Mouse (Mus musculus) intestine, embryonic 14.5 days (tissue): ENCODE measurements at regions not wholly inside any gene's neighbourhood (a gene's known extent, or its start where the extent isn't known, plus 50 kb on each side); places are given as distances from the start of the nearest gene placed in this dataset.

Experiments
- ATAC-seq: fragments of 200-750 bp; cut with Nextera tagmentation; replicated peaks from 2 replicates; pipeline ENCODE4 v1.8.0; 2017; ENCODE audit warnings: low read depth, moderate number of reproducible peaks, moderate TSS enrichment, moderate library complexity; ENCODE audit not compliant: low FRiP score, low TSS enrichment
- DNase-seq: peaks from one replicate; pipeline ENCODE4 v3.0.0-alpha.2; 2018; ENCODE audit warnings: low spot score
- H3K27ac ChIP-seq: fragments of 300-500 bp; sonication (generic); 2 replicates; pipeline ENCODE4 v1.5.1; 2014; ENCODE audit warnings: low read depth, mild to moderate bottlenecking, control low read depth
- H3K27me3 ChIP-seq: fragments of 300-500 bp; sonication (generic); replicated peaks from 2 replicates; pipeline ENCODE4 v1.6.1; 2014; ENCODE audit warnings: low read length, control low read depth; ENCODE audit not compliant: control insufficient read depth, insufficient read depth
- H3K36me3 ChIP-seq: fragments of 300-500 bp; sonication (generic); 2 replicates; pipeline ENCODE4 v1.6.1; 2014; ENCODE audit warnings: low read length, control low read depth; ENCODE audit not compliant: control insufficient read depth, insufficient read depth
- H3K4me1 ChIP-seq: fragments of 300-500 bp; sonication (generic); replicated peaks from 2 replicates; pipeline ENCODE4 v1.6.1; 2014; ENCODE audit warnings: low read length, control low read depth, mixed read lengths; ENCODE audit not compliant: control insufficient read depth, insufficient read depth
- H3K4me2 ChIP-seq: fragments of 300-500 bp; sonication (generic); 2 replicates; pipeline ENCODE4 v1.6.1; 2014; ENCODE audit warnings: low read length
- H3K4me3 ChIP-seq: fragments of 300-500 bp; sonication (generic); 2 replicates; pipeline ENCODE4 v1.5.1; 2014; ENCODE audit warnings: low read depth, low read length, control low read depth, mixed read lengths
- H3K9ac ChIP-seq: fragments of 300-500 bp; sonication (generic); 2 replicates; pipeline ENCODE4 v1.6.1; 2014; ENCODE audit warnings: mild to moderate bottlenecking, low read length
- H3K9me3 ChIP-seq: fragments of 300-500 bp; sonication (generic); 2 replicates; pipeline ENCODE4 v1.6.1; 2016; ENCODE audit warnings: low read length, control low read depth; ENCODE audit not compliant: control insufficient read depth
- WGBS: fragments of 180-500 bp; shearing (Covaris S2); extraction: QIAGEN DNeasy Blood & Tissue Kit; methylation state at CpG from one replicate; pipeline ENCODE4 v1.1.7; 2014; 5-methylcytosine and 5-hydroxymethylcytosine counted together

- no peak for ATAC-seq
- Histone ChIP-seq H3K36me3 (no peaks in the 10 kb centered on the region), H3K4me2 (no peak overlapping the region; the same call in 1 of the 2 replicates), H3K4me3 (no peak overlapping the region), H3K9ac (no peak overlapping the region), H3K27me3 (no peaks in the 10 kb centered on the region), H3K4me1 (no peaks in the 10 kb centered on the region), H3K9me3 (no peaks in the 10 kb centered on the region), H3K27ac (no peak overlapping the region)
- 69% methylated on average over 5 of the region's 5 CpGs for WGBS
- no peak for DNase-seq
Observed at GRCm38 (mm10) chr14:98891252-98891947, 102.7 kb downstream of the Rpl36a-ps1 start.

DNA sequence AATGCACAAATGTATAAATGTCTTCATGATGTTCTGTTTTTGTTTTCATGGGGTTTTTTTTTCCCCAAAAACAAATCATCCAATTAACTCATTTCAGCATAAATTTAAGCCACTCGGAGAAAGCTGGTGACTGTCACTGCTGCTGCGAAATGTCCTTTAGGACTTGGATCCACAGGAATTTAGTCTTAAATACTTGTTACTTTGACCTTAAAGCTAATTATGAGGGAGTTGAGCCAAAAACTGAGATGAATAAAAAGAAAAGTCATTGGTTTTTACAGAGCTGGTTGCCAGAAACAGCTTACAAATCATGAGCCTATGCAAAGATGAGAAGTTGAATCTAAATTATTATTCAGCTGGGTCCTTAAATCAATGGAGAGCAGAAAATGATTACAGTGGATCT lies 106.5 kb downstream of the Rpl36a-ps1 start:
- Histone ChIP-seq H3K9ac (no peak overlapping the region), H3K4me1 (no peaks in the 10 kb centered on the region), H3K36me3 (no peaks in the 10 kb centered on the region), H3K9me3 (no peaks in the 10 kb centered on the region), H3K27me3 (no peaks in the 10 kb centered on the region), H3K4me3 (no peak overlapping the region), H3K27ac (no peak overlapping the region), H3K4me2 (no peak overlapping the region)
- DNase-seq (no peak), ATAC-seq (no peak)
- 80% methylated on average over 2 of the region's 2 CpGs for WGBS

DNA sequence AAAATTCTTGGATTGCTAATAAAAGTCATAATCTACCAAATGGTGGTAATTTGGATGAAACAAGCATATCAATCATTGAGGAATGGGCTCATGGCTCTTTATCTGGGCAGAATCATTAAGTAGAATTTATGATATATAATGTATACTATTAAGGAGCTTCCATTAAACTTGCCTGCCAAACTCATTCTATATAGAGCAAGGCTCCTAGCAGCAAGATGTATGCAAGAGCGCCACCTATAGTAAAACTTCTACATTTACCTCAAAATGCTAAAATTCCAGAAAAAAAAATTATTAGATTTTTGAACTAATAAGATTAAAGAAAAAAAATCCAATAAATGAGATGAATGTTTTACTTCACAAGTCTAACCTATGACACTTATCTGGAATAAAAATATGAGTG lies 107.1 kb downstream of the Rpl36a-ps1 start:
- DNase-seq (no peak), ATAC-seq (no peak)
- H3K4me3 ChIP-seq, result no peak overlapping the region
- H3K36me3 ChIP-seq, result no peaks in the 10 kb centered on the region
- WGBS, result 8% methylated on average over 1 of the region's 1 CpGs
- H3K4me2 ChIP-seq, result no peak overlapping the region
- no peaks in the 10 kb centered on the region for H3K9me3 ChIP-seq
- H3K4me1 ChIP-seq, result no peaks in the 10 kb centered on the region
- H3K27me3 ChIP-seq, result no peaks in the 10 kb centered on the region
- no peak overlapping the region for H3K27ac ChIP-seq
- no peak overlapping the region for H3K9ac ChIP-seq

- H3K27me3 ChIP-seq, result no peaks in the 10 kb centered on the region
- no peaks in the 10 kb centered on the region for H3K9me3 ChIP-seq
- H3K27ac ChIP-seq, result no peak overlapping the region
- H3K36me3 ChIP-seq, result no peaks in the 10 kb centered on the region
- H3K4me1 ChIP-seq, result no peaks in the 10 kb centered on the region
- H3K4me3 ChIP-seq, result no peak overlapping the region
- no peak overlapping the region for H3K9ac ChIP-seq
- 85% methylated on average over 10 of the region's 10 CpGs for WGBS
- no peak overlapping the region for H3K4me2 ChIP-seq
- DNase-seq (no peak), ATAC-seq (no peak)
Observed at GRCm38 (mm10) chr14:98882586-98882985, 111.5 kb downstream of the Rpl36a-ps1 start.

GRCm38 (mm10) chr14:98877956-98878355 lies 116.2 kb downstream of the Rpl36a-ps1 start:
- no peak for ATAC-seq
- no peak for DNase-seq
- Histone ChIP-seq H3K4me3 (no peak overlapping the region), H3K9ac (no peak overlapping the region), H3K4me2 (no peak overlapping the region), H3K27me3 (no peaks in the 10 kb centered on the region), H3K4me1 (no peaks in the 10 kb centered on the region), H3K36me3 (no peaks in the 10 kb centered on the region), H3K9me3 (no peaks in the 10 kb centered on the region), H3K27ac (no peak overlapping the region)
- WGBS, result 79% methylated on average over 3 of the region's 3 CpGs

- H3K4me2 ChIP-seq, result no peak overlapping the region
- no peaks in the 10 kb centered on the region for H3K27me3 ChIP-seq
- H3K9me3 ChIP-seq, result no peaks in the 10 kb centered on the region
- ATAC-seq (no peak), DNase-seq (no peak)
- WGBS, result 68% methylated on average over 9 of the region's 9 CpGs
- H3K9ac ChIP-seq, result no peak overlapping the region
- H3K4me3 ChIP-seq, result no peak overlapping the region
- H3K27ac ChIP-seq, result no peak overlapping the region
- no peaks in the 10 kb centered on the region for H3K4me1 ChIP-seq
- H3K36me3 ChIP-seq, result no peaks in the 10 kb centered on the region
Observed at GRCm38 (mm10) chr14:98873446-98873845, 120.7 kb downstream of the Rpl36a-ps1 start.

DNA sequence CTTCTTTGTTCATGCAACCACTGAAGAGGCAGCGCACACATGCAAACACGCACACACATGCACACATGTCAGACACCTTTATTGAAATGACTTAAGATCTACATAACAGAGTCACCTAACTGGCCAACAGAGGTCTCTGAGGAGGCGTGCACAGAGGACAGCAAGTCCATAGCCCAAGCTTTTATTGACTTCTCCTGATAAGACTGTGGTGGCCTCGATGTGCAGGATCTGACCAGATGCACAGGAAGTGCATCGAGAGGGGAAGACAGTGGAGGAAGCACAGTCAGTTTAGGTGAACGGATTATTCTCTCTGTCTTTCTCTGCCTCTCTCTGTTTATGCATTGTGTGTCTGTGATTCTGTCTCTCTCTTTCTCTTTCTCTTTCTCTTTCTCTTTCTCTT lies 124.2 kb downstream of the Rpl36a-ps1 start:
- H3K4me1 ChIP-seq, result no peaks in the 10 kb centered on the region
- no peaks in the 10 kb centered on the region for H3K36me3 ChIP-seq
- H3K27me3 ChIP-seq, result no peaks in the 10 kb centered on the region
- 58% methylated on average over 6 of the region's 6 CpGs for WGBS
- ATAC-seq (no peak), DNase-seq (no peak)
- no peak overlapping the region for H3K27ac ChIP-seq
- H3K4me2 ChIP-seq, result no peak overlapping the region
- H3K9ac ChIP-seq, result no peak overlapping the region
- no peaks in the 10 kb centered on the region for H3K9me3 ChIP-seq
- H3K4me3 ChIP-seq, result no peak overlapping the region

DNA sequence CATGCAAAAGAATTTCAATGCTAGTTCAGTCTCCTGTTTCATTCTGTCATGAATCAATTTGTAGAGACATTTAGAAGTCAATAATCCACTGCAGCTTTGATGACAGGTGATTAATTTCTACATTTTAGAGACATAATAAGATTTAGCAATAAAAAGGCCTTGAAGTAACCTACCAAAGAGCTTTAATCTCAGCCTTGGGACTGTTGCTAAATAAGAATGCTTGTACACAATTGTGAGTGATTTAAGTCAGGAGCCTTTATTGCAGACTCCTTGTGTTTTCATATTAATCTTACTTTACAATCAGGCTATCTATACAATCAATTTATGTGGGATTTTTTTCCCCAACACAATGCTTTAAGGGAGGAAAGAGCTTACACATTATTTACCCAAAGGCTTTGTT lies 127.2 kb downstream of the Rpl36a-ps1 start:
- Histone ChIP-seq H3K9ac (no peak overlapping the region), H3K27me3 (no peaks in the 10 kb centered on the region), H3K27ac (no peak overlapping the region), H3K36me3 (no peaks in the 10 kb centered on the region), H3K9me3 (no peaks in the 10 kb centered on the region), H3K4me3 (no peak overlapping the region), H3K4me1 (no peaks in the 10 kb centered on the region), H3K4me2 (no peak overlapping the region)
- ATAC-seq, result no peak
- DNase-seq, result no peak

DNA sequence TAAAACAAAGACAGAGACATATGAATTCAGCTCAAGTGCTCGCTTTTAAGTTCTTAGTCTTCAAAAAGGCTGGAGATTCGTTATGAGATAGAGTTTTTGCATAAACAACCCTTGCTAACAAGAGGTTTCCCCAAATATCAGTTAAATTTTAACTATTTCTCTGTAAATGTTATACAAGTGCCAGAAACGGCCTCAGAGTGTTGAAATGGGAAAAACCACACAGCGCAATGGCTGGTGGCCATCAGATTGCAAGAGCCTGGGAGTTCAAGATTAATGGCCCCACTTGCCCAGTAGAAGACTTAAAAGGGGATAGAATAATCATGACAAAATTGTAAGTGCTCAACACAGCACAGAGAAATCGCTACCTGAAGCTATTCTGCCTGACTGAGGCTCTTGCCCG lies 130.1 kb downstream of the Rpl36a-ps1 start:
- H3K4me2 ChIP-seq, result no peak overlapping the region
- DNase-seq (no peak), ATAC-seq (no peak)
- H3K36me3 ChIP-seq, result no peaks in the 10 kb centered on the region
- 64% methylated on average over 6 of the region's 6 CpGs for WGBS
- no peak overlapping the region for H3K4me3 ChIP-seq
- no peaks in the 10 kb centered on the region for H3K4me1 ChIP-seq
- H3K27me3 ChIP-seq, result no peaks in the 10 kb centered on the region
- H3K9ac ChIP-seq, result no peak overlapping the region
- no peaks in the 10 kb centered on the region for H3K9me3 ChIP-seq
- H3K27ac ChIP-seq, result no peak overlapping the region
